Mouse (Mus musculus) forebrain, embryonic 11.5 days (tissue): ENCODE measurements around the gene Gm9844. TPM values are rescaled to one million over a fixed set of nuclear protein-coding genes. Genes with fewer than 3 reads are reported as not detected.

Experiments used
- polyA plus RNA-seq: library from polyadenylated mRNA; unstranded; fragments of >200 nt; fragmentation: Nextera tagmentation; extraction: Ambion mirVana; gene quantifications from 2 replicates; pipeline ENCODE4 v1.2.1, GENCODE M21; 2014

Gm9844 gene
- polyA plus RNA-seq, 1 experiment from 2014 or later = 15.9 TPM

Other genes starting within 250 kb of the Gm9844 start
- gene Lypd3, start 225.7 kb upstream of the Gm9844 start, polyA plus RNA-seq = 0.69 and 0.73 TPM in 2 replicates
- gene Tex101, start 185.5 kb upstream of the Gm9844 start, polyA plus RNA-seq = not detected in 2 replicates
- gene BC049730, start 153.0 kb upstream of the Gm9844 start, polyA plus RNA-seq = not detected in 2 replicates
- gene Gm4763, start 135.3 kb upstream of the Gm9844 start, polyA plus RNA-seq = not detected in 2 replicates
- gene Cd177, start 101.9 kb upstream of the Gm9844 start, polyA plus RNA-seq = not detected in 2 replicates
- not detected in 2 replicates for gene Ceacam10, start 85.0 kb upstream of the Gm9844 start, polyA plus RNA-seq
- gene Lypd4, start 7.7 kb downstream of the Gm9844 start, polyA plus RNA-seq = not detected in 2 replicates
- gene Dmrtc2, start 7.8 kb downstream of the Gm9844 start, polyA plus RNA-seq = not detected in 2 replicates
- gene Rps19, start 22.2 kb downstream of the Gm9844 start, polyA plus RNA-seq = 1,722 and 1,731 TPM in 2 replicates
- gene Cd79a, start 35.2 kb downstream of the Gm9844 start, polyA plus RNA-seq = 0.31 and 0.37 TPM in 2 replicates
- gene Arhgef1, start 40.7 kb downstream of the Gm9844 start, polyA plus RNA-seq = 65.7 and 69.5 TPM in 2 replicates
- 0.32 and 0.55 TPM in 2 replicates for gene Gm4881, start 82.3 kb downstream of the Gm9844 start, polyA plus RNA-seq
- gene Rabac1, start 110.5 kb downstream of the Gm9844 start, polyA plus RNA-seq = 82.6 and 87.3 TPM in 2 replicates
- 36.3 and 40.2 TPM in 2 replicates for gene Atp1a3, start 143.7 kb downstream of the Gm9844 start, polyA plus RNA-seq
- gene Grik5, start 210.1 kb downstream of the Gm9844 start, polyA plus RNA-seq = 13.6 and 14.0 TPM in 2 replicates
- 34.3 and 38.3 TPM in 2 replicates for gene Zfp574, start 210.4 kb downstream of the Gm9844 start, polyA plus RNA-seq